Mouse (Mus musculus) left cerebral cortex, postnatal 36 days (tissue): Measurements from ENCODE around the gene Col4a3bp. TPM values are rescaled to one million over a fixed set of nuclear protein-coding genes. Genes with fewer than 3 reads are reported as not detected.

Experiments used
- DNase-seq, 2 experiments: peaks; one replicate each; pipeline ENCODE4 v3.0.0; 2021 to 2022; ENCODE audit warnings: low spot score in 2 of 2, mixed read lengths in 1 of 2
- intact Hi-C: fragments of 180-260 bp; cut with DNase I; formaldehyde crosslinking; loops from one replicate; pipeline ENCODE4 v1.15.1; 2025
- total RNA-seq, 2 experiments: library from RNA; stranded (reverse); gene quantifications; 2 replicates each; pipeline ENCODE4 v1.2.3; 2021

The Col4a3bp gene
- total RNA-seq, result 10 to 100 TPM; 61.6 to 71.7 TPM

- DNase-seq, result peak; percentile 97 to 98
- intact Hi-C loops, result loop anchor here (5.0 kb wide), 2 partner anchors 50 to 110 kb away; no protein-coding TSS in a partner anchor
Observed at GRCm38 (mm10) chr13:96542081-96542889, at the start of gene Col4a3bp, which contains the start of gene Polk. TSS of gene Col4a3bp (plus strand) at chr13:96542618. TSS of gene Polk (minus strand) at chr13:96542579.

GRCm38 (mm10) chr13:96496630-96497029, 45.8 kb upstream of the Col4a3bp start:
- DNase-seq, result no peak
- intact Hi-C loops, result no loop called here

- intact Hi-C loops, result no loop called here
- DNase-seq, result no peak
Observed at GRCm38 (mm10) chr13:96499891-96500290, 42.5 kb upstream of the Col4a3bp start.

DNA sequence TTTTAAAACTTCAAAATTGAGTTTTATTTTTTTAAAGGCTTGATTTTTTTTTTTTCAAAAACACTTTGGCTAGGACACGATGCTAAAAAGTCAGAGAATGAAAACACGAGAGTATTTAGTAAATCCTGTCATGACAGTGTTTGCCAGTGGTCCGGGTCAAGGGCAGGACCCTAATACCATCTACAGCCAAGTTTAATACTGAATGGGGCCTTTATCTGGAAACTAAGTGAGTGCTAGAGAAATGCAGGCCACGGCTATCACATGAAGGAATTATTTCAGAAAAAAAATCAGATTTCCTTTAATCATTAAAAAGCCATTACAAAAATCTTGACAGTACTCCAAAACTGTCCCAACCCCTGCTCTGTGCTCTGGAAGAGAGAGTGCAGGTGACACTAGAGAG, 36.8 kb upstream of the Col4a3bp start:
- intact Hi-C loops, result no loop called here
- DNase-seq, result no peak

DNA sequence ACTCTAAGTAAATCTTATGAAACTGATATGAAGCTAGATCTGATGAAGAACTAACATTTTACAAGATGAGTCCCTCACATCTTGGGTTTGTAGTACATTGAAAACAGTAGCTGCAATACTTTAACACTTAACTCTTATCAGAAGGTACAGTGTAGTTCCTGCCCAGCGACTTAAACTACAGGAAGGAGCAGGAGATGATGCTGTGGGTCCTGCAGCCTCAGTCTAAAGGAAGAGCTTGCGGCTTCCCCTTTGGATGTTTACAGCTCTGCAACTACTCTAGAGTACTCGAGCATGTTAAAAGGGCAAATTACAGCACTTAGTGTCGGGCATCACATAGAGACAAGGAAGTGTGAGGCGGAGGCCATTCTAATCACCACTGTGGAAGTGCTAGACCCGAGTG, 36.1 kb upstream of the Col4a3bp start:
- DNase-seq, result no peak
- intact Hi-C loops, result no loop called here

DNA sequence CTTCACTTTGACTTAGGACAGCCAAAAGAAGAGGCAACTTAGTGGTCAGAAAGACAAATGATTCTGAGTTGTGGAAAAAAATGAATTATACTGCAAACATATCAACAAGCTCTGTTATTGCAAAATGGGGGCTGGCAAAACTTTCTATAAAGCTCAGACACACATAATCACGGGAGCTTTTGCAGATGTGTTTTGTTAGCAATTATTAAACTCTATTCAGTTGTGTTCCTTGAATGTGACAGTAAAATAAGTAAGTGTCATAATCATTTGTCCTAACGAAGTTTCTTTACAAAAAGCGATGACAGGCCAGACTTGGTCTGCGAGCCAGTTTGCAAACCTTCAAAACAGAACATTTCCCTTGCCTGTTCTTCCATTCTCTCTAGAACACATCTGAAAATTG, 34.9 kb upstream of the Col4a3bp start:
- intact Hi-C loops, result no loop called here

GRCm38 (mm10) chr13:96510635-96511034, 31.8 kb upstream of the Col4a3bp start:
- DNase-seq, result peak in 1 of 2 experiments; percentile 8
- intact Hi-C loops, result no loop called here

More for the DNA sequence above, 34.9 kb upstream of the Col4a3bp start:
- DNase-seq, result no peak

DNA sequence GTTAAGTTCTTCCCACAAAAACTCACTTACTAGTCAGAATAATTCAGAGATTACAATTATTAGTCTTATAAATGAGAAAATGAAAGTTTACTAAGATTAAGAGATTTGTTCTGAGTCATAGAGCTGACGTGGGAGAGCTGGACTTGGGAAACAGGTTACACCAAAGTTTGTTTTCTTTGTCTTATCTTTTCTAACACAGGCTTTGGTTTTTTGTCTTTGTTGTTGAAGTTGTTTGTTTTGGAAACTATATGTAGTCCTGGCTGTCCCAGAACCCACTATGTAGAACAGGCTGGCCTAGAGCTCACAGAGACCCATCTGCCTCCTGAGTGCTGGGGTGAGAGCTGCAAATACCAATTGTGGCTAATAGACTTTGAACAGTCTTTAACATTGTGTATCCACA, 31.2 kb upstream of the Col4a3bp start:
- DNase-seq, result no peak
- intact Hi-C loops, result no loop called here

DNA sequence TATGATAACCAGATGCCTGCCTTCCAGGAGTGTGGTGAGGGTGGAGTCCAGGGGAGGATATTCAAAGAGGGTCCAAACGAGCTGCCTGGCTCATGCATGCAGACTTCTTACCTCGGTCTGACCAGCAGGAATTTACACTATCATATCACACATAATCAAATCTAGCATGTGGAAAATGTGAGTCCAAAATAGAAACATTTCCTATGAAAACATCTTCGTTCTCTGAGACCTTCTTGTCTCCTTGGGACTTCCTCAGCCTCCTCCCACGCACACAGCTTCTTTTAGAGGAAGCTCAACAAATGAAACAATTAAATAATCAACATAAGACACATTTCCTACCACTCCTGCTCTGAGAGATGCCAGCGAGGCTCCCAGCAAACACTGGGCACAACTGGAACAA, 30.5 kb upstream of the Col4a3bp start:
- intact Hi-C loops, result no loop called here

GRCm38 (mm10) chr13:96514154-96514942, 28.1 kb upstream of the Col4a3bp start:
- intact Hi-C loops, result no loop called here
- DNase-seq, result no peak

More for the DNA sequence above, 30.5 kb upstream of the Col4a3bp start:
- DNase-seq, result no peak

DNA sequence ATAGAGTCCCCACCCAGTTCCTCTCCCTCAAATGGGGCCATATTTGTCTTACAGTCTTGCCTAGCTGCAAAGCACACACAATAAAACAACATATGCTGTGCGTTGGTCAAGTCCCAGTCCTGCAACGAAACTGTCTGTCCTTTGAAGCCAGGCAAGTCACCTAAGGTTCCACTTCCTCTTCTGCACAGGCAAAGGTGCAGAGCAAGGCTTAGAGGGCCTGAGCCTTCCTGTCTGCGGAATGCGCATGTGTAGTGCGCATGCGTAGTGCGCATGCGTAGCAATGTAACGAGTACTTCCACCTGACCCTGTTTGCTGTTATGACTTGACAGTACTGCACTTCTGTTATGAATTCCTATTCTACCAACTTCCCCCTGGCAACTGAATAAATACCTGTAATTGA, 26.2 kb upstream of the Col4a3bp start:
- no peak for DNase-seq
- intact Hi-C loops, result no loop called here

- intact Hi-C loops, result no loop called here
- no peak for DNase-seq
Observed at GRCm38 (mm10) chr13:96517335-96517734, 25.1 kb upstream of the Col4a3bp start.

DNA sequence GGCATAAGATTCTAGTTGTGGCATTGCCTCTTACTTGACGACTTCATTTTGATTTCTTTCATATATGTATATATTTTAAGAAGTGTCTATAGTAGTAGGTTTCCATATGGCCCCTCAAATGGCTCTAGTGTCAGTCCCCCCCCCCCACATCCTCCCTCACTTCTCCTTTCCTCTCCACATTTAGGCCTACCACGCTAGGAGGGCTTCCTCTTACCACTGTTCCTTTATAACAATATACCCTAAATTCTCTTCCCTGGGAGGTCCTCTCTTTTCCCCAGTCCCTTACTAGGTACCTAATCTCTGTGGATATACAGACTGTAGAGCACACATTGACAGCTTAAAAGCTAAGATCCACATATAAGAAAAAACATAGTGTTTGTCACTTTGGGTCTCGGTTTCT, 21.1 kb upstream of the Col4a3bp start:
- intact Hi-C loops, result no loop called here
- DNase-seq, result no peak

GRCm38 (mm10) chr13:96527022-96527421, 15.4 kb upstream of the Col4a3bp start:
- no peak for DNase-seq
- intact Hi-C loops, result no loop called here

- no peak for DNase-seq
- intact Hi-C loops, result no loop called here
Observed at GRCm38 (mm10) chr13:96527856-96528255, 14.6 kb upstream of the Col4a3bp start.

DNA sequence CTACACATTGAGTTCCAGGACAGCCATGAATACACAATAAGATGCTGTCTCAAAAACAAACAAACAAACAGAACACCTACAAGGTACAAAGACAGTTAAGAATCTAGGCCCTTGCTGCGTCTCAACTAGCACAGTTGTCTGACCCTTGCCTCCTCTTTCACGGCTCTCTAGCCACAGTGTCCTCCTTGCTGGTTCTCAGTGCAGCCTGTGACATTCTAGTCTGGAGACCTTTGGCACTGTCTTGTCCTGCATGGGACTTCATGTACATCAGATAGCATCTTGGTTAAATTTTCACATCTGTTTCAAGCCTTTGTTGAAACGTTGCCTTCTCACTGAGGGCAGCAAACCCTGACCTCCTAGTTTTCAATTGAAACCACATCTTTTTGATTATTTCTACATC, 13.6 kb upstream of the Col4a3bp start:
- intact Hi-C loops, result no loop called here
- DNase-seq, result no peak

DNA sequence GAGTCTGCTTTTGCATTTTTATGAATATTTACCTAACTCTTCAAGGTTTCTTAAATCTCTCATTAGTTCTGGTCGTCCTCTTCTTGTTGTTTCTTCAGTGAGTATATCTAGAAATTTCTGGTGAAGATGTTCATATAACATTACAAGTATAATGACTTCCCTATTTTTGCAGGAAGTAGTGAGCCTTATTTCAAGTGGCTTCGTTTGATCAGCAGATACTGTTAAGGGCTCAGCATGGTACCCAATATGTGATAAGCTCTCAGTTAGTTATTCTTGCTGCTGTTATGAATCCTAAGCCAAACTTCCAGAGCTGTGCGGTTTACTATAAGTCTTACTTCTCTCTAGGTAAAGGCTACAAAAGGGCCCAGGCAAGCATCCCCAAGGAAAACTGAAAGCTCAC, 12.9 kb upstream of the Col4a3bp start:
- intact Hi-C loops, result no loop called here
- DNase-seq, result no peak

GRCm38 (mm10) chr13:96530064-96530463, 12.4 kb upstream of the Col4a3bp start:
- intact Hi-C loops, result no loop called here
- no peak for DNase-seq

DNA sequence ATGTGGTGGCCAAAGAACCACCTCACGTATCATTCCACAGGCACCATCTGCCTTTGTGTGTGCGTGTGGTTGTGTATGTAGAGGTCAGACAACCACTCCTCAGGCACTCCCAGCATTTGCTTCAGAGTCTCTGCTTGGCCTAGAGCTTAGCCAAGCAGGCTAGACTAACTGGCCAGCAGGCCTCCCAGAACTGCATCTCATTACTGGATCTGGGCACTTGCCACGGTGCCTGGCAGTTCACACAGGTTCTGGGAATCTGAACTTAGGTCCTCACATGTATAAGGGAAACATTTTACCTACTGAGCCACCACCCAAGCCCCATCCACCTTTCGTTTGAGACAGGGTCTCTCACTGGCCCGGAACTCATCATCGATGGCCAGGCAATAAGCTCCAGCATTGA, 10.2 kb upstream of the Col4a3bp start:
- DNase-seq, result no peak
- intact Hi-C loops, result no loop called here

DNA sequence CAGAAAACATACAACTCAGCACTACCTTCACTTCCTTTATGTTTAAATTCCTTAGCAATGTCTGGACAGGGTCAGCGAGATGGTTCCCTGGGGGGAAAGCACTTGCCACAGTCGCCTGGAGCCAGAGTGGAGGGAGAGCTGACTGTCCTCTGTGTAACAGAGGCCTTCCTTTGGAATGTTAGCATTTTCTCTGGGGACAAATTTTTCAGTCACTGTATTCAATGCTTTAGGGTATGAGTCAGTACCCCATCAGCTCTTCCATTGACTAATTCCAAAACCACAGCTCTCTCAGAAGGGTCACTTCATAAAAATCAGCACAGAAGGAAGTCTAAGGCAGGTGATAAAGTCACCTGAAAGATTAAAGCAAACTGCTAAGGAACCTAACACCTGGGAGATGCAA, 8.7 kb upstream of the Col4a3bp start:
- intact Hi-C loops, result no loop called here
- DNase-seq, result no peak
